Mouse (Mus musculus): ENCODE results near the gene Inca1.

Inca1 gene

DNA sequence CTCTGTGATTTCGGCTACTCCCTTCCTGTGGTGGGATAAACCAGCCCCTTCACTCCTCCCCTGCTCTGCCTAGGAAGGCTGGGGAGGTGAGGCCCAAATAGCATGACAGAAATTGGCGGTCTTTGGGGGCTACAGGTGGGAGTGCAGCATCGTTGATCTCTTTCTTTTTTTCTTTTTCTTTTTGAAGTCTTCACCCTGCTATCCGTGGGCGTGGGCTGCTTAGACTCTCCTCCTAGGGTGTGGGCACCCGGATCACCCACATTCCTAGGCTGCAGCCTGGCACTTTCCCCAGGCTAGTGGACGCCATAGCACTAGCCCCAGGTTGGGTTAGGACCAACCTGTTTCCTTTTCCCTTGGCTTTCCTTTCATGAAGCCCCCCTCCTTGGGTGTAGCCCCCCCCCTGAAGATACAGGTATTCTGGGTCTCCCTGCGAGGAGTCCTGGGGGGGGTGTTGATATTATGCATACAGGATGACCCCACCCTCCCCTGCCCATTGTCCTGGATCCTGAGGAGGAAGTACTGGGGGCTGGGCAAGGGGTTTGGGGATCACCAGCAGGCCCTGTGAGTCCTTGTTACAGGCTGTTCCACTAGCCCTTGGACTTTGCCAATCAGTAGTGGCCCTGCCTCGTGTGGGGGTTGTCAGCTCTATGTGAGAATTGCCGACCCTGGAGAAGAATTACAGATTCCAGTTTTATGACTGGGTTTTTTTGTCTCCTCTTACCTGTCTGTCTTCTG, 1.4 kb upstream of the Inca1 start:
- DNase-seq = peak in 1 of 2 experiments; percentile 18

DNA sequence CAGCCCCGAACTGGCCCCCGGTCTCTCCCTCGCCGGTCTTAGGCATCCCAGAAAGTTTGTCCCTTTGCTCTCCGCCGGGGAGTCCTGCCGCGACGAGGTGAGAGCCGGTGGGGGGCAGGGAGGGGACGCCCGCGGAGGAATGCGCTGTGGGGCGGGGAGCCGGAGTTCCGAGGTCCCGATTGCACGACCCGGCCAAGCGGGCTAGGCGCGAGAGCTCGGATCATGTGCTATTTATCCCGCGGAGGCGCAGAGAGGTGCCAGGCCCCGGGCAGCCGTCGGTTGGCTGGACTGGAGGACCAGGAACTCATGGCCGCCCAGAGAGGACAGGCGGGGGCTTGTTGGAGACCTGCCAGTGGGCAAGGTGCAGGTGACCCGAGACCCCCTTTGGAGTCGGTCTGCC, 658 bp upstream of the Inca1 start:
- DNase-seq = peak; percentile 57 to 69

DNA sequence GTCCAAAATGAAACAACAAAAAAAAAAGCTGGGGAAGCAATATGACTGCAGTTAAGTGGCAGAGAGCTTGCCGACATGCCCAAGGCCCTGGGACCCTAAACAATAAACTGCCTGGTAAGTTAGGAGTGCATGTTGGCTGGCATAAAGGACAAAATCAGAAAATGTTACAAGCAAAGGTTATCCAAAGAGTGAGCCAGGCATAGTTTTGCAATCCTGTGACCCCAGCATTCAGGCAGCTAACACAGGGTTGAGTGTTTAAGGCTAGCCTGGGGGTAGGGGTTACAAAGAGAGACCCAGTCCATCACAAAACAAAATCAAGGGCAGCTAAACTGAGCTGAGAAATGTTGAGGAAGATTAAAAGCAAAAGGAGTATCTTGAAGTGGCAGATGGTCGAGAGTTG, 904 bp downstream of the Inca1 start:
- DNase-seq = no peak

DNA sequence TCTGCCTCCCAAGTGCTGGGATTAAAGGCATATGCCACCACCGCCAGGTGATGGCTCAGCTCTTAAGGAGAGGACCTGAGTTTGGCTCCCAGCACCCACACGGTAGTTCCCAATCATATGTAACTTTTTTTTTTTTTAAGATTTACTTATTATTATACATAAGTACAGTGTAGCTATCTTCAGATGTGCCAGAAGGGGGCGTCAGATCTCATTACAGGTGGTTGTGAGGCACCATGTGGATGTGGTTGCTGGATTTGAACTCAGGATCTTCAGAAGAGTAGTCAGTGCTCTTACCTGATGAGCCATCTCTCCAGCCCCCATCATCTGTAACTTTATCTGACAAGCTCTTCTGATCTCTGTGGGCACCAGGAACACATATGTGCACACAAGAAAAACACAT, 2.6 kb downstream of the Inca1 start:
- DNase-seq = no peak

DNA sequence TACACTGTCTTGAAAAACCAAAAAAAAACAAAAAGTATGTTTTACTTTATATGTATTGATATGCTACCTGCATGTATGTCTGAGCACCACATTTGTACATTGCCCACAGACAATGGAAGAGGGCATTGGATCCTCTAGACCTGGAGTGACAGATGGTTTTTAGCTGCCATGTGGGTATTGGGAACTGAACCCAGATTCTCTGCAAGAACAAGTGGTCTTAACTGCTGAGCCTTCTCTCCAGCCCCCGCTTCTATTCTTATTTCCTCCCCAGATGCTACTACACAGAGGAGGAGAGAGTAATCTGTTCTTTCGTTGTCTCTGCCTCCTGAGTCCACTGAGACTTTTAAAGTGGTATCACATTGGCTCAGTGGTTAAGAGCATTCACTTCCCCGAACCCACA, 6.5 kb downstream of the Inca1 start:
- DNase-seq = no peak

DNA sequence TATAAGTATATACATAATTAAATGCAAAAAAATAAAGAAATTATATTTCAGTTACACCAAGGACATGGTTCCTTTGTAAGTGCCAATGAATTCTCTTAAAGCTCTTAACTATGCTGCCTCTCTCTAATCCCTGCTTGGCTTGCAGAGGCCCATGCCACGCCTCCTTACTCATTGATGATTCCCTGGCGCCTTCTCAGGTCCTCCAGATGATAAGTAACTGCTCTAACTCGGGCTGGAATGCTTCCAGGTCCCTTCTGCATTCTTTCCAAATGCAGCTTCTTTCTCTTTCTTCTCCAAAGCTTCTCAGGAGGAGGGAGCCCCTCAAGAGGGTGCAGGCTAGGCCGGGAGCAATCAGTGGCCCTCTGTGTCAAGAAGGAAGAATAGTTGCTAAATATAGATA, 10.4 kb downstream of the Inca1 start:
- DNase-seq = no peak

- DNase-seq = no peak
These were observed 11.6 kb downstream of the Inca1 start for GRCm38 (mm10) chr11:70688372-70688771.

DNA sequence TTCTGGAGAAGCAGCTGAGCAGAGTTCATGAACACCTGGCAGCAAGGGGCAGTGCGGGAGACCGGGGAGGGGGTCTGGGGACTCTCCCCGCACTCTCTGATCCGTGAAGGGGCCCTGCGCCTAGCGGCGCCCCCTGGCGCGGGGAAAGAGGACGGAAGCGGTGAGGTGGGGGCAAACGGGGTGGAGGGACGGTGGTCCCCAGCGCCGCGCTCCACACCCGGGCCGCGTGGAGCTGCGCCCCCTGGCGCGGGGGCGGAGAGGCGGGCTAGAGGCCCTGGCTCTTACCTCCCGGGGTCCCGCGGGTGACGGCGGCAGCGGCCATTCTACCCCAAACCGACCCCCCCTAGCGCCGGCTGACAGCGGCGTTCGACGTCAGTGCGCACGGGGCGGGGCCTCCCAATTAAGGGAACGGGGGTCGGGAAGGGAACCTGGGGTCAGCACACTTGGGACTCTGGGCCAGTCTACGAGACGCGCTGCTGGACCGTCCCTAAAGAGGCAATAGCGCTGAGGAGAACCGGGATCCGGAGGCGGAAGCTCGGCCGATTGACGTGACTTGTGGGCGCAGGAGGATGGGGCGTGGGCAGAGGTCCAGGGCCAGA, 12.3 kb downstream of the Inca1 start, which contains the start of gene Camta2:
Camta2 (minus strand) TSS at position 505 of the 599 bp plus-strand sequence.
- DNase-seq = peak; percentile 89 to 90

GRCm38 (mm10) chr11:70686901-70687566, 12.9 kb downstream of the Inca1 start:
- no peak for DNase-seq

GRCm38 (mm10) chr11:70683640-70684039, 16.3 kb downstream of the Inca1 start:
- no peak for DNase-seq

GRCm38 (mm10) chr11:70681897-70682581, 17.9 kb downstream of the Inca1 start:
- no peak for DNase-seq

DNA sequence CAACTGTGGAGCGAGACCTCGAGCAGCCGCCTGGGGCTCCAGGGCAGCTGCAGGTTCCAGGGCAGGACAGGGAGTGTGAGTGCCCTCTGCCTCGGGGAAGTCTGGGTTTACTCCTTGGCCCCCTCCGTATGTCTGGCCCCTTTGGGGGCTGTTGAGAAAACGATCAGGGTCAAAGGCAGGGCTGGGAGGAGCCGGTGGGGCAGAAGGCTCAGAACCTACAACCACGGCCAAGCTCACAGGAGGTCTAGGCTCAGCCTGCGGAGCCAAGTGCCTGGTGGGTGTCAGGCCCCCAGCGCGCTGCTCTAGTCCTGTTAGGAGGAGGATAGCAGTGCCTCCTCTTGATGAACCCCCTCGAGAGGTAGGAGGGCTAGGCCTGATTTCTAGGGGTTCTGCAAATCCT, 18.8 kb downstream of the Inca1 start:
- DNase-seq = no peak

GRCm38 (mm10) chr11:70679894-70680293, 20.1 kb downstream of the Inca1 start:
- DNase-seq = no peak

- DNase-seq = no peak
These were observed 20.6 kb downstream of the Inca1 start for GRCm38 (mm10) chr11:70679361-70679760.

GRCm38 (mm10) chr11:70678576-70678975, 21.4 kb downstream of the Inca1 start:
- no peak for DNase-seq

DNA sequence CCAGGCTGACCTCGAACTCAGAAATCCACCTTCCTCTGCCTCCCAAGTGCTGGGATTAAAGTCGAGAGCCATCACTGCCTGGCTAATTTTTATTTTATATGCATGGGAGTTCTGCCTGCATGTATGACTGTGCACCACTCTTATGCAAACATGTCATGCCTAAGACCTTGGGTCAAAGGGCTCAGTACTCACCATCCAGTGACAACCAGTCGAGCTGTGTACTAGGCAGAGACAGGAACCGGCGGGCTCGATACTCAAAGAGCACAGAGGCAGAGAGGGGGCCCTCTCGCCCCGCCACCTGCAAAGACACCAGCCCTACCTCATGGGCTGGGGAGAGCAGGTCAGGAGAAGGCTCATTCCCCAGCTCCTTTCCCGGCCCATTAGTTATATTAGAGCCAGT, 21.9 kb downstream of the Inca1 start:
- DNase-seq = no peak

DNA sequence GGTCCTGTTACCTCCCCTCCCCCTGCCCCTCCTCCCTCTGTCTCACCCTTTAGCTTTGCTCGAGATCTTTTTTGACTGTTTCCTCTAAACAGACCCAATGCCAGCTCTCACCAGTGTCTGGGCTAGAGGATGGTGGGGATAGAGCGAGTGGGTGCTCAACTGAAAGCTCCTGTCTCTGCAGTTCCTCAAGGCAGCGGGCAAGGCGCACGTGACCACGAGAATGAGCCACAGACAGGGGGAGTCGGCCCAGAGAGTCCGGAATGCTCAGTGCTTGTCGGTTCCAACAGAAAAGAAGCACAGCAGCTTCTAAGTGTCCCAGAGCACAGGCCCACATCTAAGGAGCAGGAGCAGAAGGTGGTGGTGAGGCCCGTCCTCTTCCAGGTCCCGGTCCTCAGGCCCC, 25.5 kb downstream of the Inca1 start:
- DNase-seq = no peak

DNA sequence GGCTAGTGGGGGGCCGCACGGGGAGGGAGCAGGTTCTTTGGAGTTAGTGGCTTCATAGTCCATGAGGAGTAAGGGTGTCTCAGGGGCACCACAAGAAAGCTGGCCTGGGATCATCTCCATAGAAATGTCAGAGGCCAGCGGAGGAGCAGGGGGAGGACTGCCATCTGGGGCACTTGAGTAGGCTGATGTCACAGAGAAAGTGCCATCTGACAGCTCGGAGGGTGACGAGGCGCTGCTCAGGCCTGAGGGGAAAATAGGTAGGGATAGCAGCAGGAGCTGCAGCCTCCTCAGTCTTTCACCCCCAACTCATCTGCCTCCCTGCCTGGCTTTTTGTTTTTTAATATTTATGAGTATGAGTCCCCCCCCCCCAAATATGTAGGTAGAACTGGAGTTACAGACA, 25.9 kb downstream of the Inca1 start:
- DNase-seq = no peak

- DNase-seq = no peak
These were observed 28.5 kb downstream of the Inca1 start for GRCm38 (mm10) chr11:70671333-70672047.

- DNase-seq = peak in 1 of 2 experiments; percentile 46
These were observed 29.5 kb downstream of the Inca1 start for GRCm38 (mm10) chr11:70670483-70670882.

DNA sequence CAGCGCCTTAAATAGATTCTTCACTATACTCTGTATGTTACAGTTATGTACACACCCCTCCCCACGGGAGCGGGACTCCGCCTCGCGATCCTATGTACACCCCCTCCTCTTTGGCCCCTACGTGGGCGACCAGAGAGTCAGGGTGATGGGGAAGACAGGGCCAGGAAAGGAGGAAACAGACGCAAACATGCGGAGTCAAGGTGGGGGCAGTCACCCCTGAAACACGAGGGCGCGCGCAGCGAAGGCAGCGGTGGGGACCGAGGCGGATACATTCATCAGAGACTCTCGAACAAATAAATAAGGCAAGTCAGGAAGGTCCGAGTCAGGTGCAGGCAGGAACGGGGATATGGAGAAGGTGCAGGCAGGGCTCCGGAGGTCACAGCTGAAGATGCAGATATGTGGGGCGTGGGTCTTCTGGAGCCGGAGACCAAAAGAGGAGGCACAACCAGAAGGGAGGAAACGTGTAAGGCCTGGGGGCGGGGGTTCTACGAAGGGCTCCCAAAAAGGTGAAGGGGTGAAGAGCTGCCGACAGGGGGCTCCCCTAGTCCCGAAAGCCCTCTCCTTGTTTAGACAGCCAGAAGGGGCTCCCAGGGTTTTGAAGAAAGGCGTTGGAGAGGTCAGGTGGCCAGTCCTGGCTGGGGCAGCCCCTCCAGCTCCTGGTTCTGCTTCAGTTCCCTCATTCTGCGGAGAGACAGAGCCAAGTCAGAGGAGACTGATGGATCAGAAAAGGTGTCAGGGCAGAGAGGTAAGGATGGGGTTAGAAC, 30.2 kb downstream of the Inca1 start:
- peak; percentile 92 to 93 for DNase-seq

Measured in thymus, postnatal 36 days (tissue).